Mouse (Mus musculus) layer of hippocampus, adult 8-10 months (tissue): ENCODE measurements around the gene Asic2. TPM values are rescaled to one million over a fixed set of nuclear protein-coding genes. Genes with fewer than 3 reads are reported as not detected.

Source experiments
- DNase-seq, 2 experiments: peaks; one replicate each; pipeline ENCODE4 v3.0.0; 2022; ENCODE audit warnings: low spot score in 2 of 2
- total RNA-seq, 4 experiments: library from RNA; stranded (reverse); gene quantifications; 2 replicates each; pipeline ENCODE4 v1.2.4; 2022

Gene Asic2
- total RNA-seq, 4 experiments from 2014 or later, result 53.7 to 58.2 (median 54.8) TPM

DNA sequence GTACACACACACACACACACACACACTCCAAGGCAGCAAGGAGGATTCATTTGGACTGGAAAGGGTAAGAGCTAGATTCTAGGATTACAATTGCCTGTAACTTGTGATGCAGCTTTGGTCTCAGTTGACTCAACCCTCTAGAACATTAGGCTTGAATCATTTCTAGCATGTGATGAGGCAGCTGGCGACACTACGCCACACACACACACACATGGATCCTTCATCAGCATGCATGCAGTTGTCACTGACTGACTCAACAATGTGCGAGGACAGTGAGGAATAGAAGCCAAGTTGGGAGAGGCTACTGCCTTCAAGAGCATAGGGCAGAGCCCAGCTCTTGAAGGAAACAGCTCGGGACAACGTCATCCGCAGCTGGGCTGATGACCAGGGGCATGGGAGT is 843.9 kb downstream of the Asic2 start:
- DNase-seq, result no peak

DNA sequence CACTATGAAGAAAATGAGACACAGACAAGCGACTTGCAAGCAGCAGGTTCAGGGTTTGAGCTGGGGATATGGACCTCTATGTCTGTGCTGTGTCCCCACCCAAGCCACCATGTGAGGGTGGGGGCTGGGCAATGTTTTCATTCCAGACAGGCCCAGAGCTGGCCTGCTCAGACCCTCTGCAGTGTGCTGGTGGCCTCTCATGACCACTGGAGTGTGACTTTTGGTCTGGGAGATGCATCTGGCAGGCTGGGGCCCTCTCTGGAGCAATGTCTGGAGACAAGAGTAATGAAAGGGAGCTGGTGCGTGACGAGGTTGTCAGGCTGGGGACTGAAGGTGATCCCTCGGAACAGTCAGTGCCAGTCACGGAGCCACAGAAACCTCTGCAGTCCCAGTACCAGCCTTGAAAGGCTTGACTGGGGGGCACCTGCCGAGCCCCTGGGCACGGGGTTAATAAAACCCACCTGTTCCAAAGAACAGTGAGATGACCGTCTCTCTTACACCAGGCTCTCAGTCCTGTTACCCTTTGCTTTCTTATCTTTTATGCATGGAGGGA is 848.2 kb downstream of the Asic2 start:
- no peak for DNase-seq

- no peak for DNase-seq
Observed at GRCm38 (mm10) chr11:81118055-81118454, 850.2 kb downstream of the Asic2 start.

DNA sequence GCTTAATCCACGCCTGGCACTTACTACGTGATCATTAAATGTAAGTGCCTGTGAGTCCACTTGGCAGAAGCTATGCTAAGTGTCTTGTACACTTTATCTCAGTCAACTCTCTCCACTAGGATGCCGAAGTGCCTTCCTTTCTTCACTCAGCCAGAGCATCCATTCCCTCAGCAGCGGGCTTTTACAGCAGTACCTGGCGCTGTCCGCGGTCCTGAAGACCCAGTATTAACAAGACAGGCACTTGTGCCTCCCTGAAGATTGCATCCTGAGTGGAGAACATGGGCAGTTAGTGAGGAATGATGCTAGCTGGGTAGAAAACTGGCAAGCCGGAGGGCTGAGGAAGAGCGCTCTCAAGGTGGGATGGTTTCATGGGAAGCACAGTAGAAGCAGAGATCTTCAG is 852.6 kb downstream of the Asic2 start:
- no peak for DNase-seq

GRCm38 (mm10) chr11:81111626-81112025 is 856.6 kb downstream of the Asic2 start:
- no peak for DNase-seq

DNA sequence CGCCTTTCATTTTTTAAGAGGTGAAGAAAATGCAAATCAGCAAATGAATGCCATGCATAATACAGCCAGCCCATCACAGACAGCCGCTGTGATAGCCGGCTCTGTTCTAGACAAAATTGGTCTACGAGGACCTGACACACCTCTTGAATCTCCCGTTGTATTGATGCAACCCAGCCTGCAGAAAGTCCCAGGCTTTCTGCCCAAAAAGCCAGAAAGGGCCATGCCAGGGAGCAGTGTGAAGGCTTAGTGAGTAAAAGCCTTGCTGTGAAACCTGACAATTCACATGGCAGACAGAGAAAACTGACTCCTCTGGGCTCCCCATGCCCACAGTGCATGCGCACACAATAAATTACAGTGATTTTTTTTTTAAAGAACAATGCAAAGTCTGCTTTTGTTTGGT is 858.2 kb downstream of the Asic2 start:
- DNase-seq, result no peak

DNA sequence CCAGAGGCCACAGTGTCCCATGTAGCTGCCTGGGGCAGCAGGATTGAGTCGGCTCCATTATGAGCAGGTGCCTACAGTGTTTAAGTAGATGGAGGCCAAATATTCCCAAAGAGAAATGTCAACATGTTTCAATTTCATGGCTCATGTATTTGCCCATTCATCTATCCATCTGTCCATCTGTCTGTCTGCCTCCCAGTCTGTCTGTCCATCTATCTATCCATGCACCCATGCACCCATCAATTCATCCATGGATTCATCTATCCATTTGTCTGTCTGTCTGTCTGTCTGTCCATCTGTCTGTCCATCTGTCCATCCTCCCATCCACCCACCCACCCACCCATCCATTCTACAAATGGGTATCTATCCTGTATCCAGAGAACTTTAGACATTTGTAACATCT is 861.3 kb downstream of the Asic2 start:
- DNase-seq, result no peak

- DNase-seq, result no peak
Observed at GRCm38 (mm10) chr11:81100829-81101228, 867.4 kb downstream of the Asic2 start.

- DNase-seq, result peak; percentile 45 to 49
Observed at GRCm38 (mm10) chr11:81096011-81096410, 872.2 kb downstream of the Asic2 start.

DNA sequence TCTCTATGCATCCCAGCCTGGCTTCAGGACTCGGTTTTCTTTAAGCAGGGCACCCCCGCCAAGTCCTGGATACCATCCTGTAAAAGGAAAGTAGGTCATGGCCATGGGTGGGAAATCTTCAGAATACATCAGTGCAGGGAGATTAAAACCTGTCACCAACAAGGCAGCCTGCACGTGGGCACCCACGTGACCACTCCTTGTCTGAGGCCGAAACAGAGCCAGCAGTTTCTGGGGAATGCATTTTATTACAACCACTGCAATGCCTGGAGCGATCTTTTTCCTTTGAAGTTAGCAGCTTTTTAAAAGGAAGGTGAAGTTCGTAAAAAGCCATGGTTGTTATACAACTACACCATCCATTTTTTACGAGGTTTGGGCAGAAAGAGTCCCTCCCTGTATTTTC is 873.7 kb downstream of the Asic2 start:
- no peak for DNase-seq

DNA sequence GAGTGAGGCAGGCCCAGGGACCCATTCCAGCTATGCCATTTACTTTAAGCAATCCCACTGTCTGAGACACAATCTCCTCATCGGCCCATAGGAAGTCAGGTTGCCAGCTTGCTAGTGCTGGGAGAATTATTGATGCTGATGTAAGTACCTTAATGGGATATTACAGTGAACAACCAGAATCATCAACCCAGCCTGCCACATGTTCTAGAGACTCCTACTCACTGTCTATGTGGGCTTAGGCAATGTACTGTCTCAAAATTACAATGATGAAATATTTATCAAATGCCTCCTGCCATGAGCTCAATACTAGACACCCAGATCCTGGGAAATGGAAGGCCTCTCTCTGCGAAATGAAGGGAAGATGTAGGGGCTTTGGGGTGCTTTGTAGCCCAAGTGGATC is 876.1 kb downstream of the Asic2 start:
- no peak for DNase-seq

GRCm38 (mm10) chr11:81083822-81084221 is 884.4 kb downstream of the Asic2 start:
- no peak for DNase-seq

DNA sequence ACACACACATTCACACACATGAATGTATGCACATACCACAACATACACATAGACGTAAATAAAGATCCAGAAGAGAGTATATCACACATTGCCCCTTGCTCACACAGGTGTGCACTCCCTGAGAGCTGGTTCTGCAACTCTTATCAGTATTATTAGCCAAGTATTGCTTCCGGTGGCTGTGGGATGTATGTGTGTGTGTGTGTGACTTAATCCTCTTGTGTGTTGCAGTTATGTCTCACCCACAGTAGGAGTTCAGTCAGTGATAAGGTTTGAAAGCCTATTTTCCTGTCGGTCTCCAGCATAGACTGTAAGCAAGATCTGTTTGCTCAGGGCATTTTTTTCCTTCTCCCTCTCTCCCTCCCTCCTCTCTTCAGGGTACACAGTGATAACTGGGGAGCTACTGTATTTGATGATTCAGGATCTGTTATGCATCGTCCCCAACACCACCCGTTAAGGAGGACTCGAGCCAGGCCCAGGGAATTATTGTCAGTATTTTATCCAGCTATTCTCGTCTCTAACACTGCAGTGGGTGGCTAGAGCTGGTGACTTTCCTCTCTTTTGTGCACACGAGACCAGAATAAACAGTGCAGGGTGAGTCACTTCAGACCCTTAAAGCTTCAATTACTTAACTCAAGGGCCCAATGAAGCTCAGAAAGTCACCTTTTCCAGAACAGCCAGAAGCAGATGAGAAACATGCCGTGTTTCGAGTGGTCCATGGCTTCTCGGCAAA is 888.0 kb downstream of the Asic2 start:
- peak in 1 of 2 experiments; percentile 36 for DNase-seq

- peak in 1 of 2 experiments; percentile 35 for DNase-seq
Observed at GRCm38 (mm10) chr11:81079237-81079636, 889.0 kb downstream of the Asic2 start.

DNA sequence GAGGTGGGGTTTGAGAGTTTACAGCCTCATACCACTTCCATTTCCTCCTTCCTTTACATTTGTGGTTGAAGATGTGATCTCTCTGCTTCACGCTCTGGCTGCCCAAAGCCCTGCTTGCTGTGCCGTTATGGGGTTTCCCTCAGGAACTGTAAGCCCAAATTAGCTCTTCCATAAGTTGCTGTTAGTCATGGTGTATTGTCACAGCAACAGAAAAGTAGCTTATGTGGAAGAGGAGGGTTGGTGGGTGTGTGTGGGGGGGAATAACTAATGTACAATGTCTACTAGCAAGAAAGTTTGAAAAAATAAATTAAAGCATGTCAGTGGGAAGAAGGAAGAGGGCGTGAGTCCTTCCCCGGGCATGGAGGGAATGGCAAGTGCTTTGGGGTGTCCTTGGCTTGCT is 896.4 kb downstream of the Asic2 start:
- DNase-seq, result no peak

- no peak for DNase-seq
Observed at GRCm38 (mm10) chr11:81065386-81065785, 902.9 kb downstream of the Asic2 start.

DNA sequence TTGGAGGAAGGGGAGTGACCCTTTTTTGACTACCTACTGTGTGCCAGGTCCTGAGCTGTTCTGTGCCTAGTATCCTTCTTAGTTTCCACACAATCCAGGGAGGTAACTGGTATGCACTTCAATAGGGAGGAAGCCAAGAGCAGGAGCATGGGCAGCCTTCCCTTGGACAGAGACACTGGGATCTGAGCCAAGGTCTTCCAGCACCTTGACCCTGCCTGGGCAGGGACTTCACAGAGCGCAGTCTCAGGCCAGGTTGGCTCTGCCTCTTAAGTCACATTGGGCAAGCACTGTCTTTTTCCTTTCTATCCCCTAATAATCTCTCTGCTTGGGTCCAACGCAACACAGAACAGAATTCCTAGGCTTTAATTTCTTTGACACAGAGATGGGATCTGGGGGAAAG is 904.3 kb downstream of the Asic2 start:
- no peak for DNase-seq

DNA sequence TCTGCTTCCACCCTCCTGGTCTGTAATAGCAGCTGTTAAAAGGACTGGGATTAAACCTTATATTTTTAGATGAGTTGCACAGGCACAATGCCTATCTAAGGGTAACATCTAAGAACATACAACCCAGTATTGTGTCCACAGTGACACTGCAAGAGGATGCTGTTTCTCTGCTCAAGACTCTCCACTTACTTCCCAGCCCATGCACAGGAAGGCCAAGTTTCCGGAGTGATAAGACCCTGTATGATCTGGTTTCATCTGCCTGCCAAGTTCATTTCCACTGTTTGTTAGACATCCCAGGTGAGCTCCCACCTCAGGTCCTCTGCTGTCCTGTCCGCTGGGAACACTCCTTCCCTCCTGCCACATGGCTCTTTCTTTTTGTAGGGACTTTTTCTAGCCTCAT is 908.2 kb downstream of the Asic2 start:
- DNase-seq, result no peak

GRCm38 (mm10) chr11:81059546-81059945 is 908.7 kb downstream of the Asic2 start:
- no peak for DNase-seq

- DNase-seq, result no peak
Observed at GRCm38 (mm10) chr11:81057506-81057905, 910.8 kb downstream of the Asic2 start.

GRCm38 (mm10) chr11:81056776-81057175 is 911.5 kb downstream of the Asic2 start:
- DNase-seq, result no peak

- DNase-seq, result peak in 1 of 2 experiments; percentile 20
Observed at GRCm38 (mm10) chr11:81055446-81056145, 912.7 kb downstream of the Asic2 start.

GRCm38 (mm10) chr11:81053826-81054225 is 914.4 kb downstream of the Asic2 start:
- DNase-seq, result no peak
